Mouse (Mus musculus) cerebellum, adult 2 months (tissue): ENCODE data around the gene Git2.

Experiments
- CTCF ChIP-seq: fragments of 200-500 bp; IDR thresholded peaks from 2 replicates; pipeline ENCODE4 v1.5.1; 2011; ENCODE audit warnings: low read depth, mild to moderate bottlenecking, control low read depth, low read length, moderate library complexity, borderline replicate concordance; ENCODE audit not compliant: insufficient read depth
- POLR2A ChIP-seq: fragments of 200-500 bp; IDR thresholded peaks from 2 replicates; pipeline ENCODE4 v1.6.1; 2011; ENCODE audit warnings: low read length, control low read depth, borderline replicate concordance; ENCODE audit not compliant: insufficient read depth

GRCm38 (mm10) chr5:114707265-114708068 lies 67.8 kb downstream of the Git2 start, which contains the start of gene Tchp:
- TF ChIP-seq POLR2A (peak; percentile 49; the same call in 1 of the 2 replicates), CTCF (peak; percentile 74)
